Mouse (Mus musculus) small intestine, adult 2 months (tissue): ENCODE measurements at regions not wholly inside any gene's neighbourhood (a gene's known extent, or its start where the extent isn't known, plus 50 kb on each side); places are given as distances from the start of the nearest gene placed in this dataset.

Experiments
- H3K27ac ChIP-seq: fragments of 200-500 bp; 2 replicates; pipeline ENCODE4 v1.5.1; 2012; ENCODE audit warnings: low read depth, low read length, control low read depth, inconsistent platforms; ENCODE audit not compliant: insufficient read depth
- H3K27me3 ChIP-seq: fragments of 200-500 bp; 2 replicates; pipeline ENCODE4 v1.6.1; 2012; ENCODE audit warnings: mild to moderate bottlenecking, moderate library complexity, low read length, inconsistent platforms; ENCODE audit not compliant: control insufficient read depth, insufficient read depth
- H3K36me3 ChIP-seq: fragments of 200-500 bp; 2 replicates; pipeline ENCODE4 v1.6.1; 2012; ENCODE audit warnings: mild to moderate bottlenecking, low read length, control low read depth, inconsistent platforms; ENCODE audit not compliant: control insufficient read depth, insufficient read depth
- H3K4me1 ChIP-seq: fragments of 200-500 bp; 2 replicates; pipeline ENCODE4 v1.6.1; 2012; ENCODE audit warnings: low read length, inconsistent platforms, mixed read lengths; ENCODE audit not compliant: control insufficient read depth, insufficient read depth, insufficient read length
- H3K4me3 ChIP-seq: fragments of 200-500 bp; 2 replicates; pipeline ENCODE4 v1.5.1; 2012; ENCODE audit warnings: low read depth, mild to moderate bottlenecking, control low read depth, inconsistent platforms, low read length, moderate library complexity
- CTCF ChIP-seq: fragments of 200-500 bp; IDR thresholded peaks from 2 replicates; pipeline ENCODE4 v1.5.1; 2012; ENCODE audit warnings: low read depth, mild to moderate bottlenecking, control low read depth, inconsistent platforms, low read length, moderate library complexity, mixed read lengths; ENCODE audit not compliant: insufficient replicate concordance, insufficient read length; ENCODE audit errors: extremely low read depth
- POLR2A ChIP-seq: fragments of 200-500 bp; IDR thresholded peaks from 2 replicates; pipeline ENCODE4 v1.6.1; 2012; ENCODE audit warnings: low read depth, mild to moderate bottlenecking, control low read depth, inconsistent platforms, low read length, moderate library complexity
- WGBS: fragments of 180-500 bp; shearing (Covaris S2); methylation state at CpG from one replicate; pipeline ENCODE4 v1.1.7; 2018; 5-methylcytosine and 5-hydroxymethylcytosine counted together

GRCm38 (mm10) chr2:103876236-103876635, 78.8 kb upstream of the Caprin1 start:
- 76% methylated on average over 2 of the region's 2 CpGs for WGBS
- Histone ChIP-seq H3K4me3 (no peak overlapping the region), H3K36me3 (no peaks in the 10 kb centered on the region), H3K27ac (no peak overlapping the region), H3K4me1 (no peaks in the 10 kb centered on the region), H3K27me3 (no peaks in the 10 kb centered on the region)
- TF ChIP-seq CTCF = no peak
- no peak for TF ChIP-seq POLR2A

- Histone ChIP-seq H3K36me3 (no peaks in the 10 kb centered on the region), H3K4me1 (no peaks in the 10 kb centered on the region), H3K4me3 (no peak overlapping the region), H3K27ac (no peak overlapping the region), H3K27me3 (no peaks in the 10 kb centered on the region)
- 32% methylated on average over 10 of the region's 10 CpGs for WGBS
- no peak for TF ChIP-seq CTCF
- no peak for TF ChIP-seq POLR2A
These were observed 76.6 kb upstream of the Lmo2 start for GRCm38 (mm10) chr2:103881026-103881763.

GRCm38 (mm10) chr2:103884926-103885325, 72.9 kb upstream of the Lmo2 start:
- Histone ChIP-seq H3K27ac (no peak overlapping the region), H3K36me3 (no peaks in the 10 kb centered on the region), H3K4me3 (no peak overlapping the region), H3K4me1 (no peaks in the 10 kb centered on the region), H3K27me3 (no peaks in the 10 kb centered on the region)
- 66% methylated on average over 10 of the region's 10 CpGs for WGBS
- TF ChIP-seq POLR2A (no peak), CTCF (no peak)

- H3K4me1 ChIP-seq = no peaks in the 10 kb centered on the region
- no peak overlapping the region for H3K4me3 ChIP-seq
- 79% methylated on average over 7 of the region's 7 CpGs for WGBS
- H3K27ac ChIP-seq = no peak overlapping the region
- TF ChIP-seq POLR2A = no peak
- TF ChIP-seq CTCF = no peak
- H3K36me3 ChIP-seq = no peaks in the 10 kb centered on the region
- no peaks in the 10 kb centered on the region for H3K27me3 ChIP-seq
These were observed 69.8 kb upstream of the Lmo2 start for GRCm38 (mm10) chr2:103888023-103888422.

GRCm38 (mm10) chr2:103891240-103891767, 66.5 kb upstream of the Lmo2 start:
- Histone ChIP-seq H3K4me3 (no peak overlapping the region), H3K27me3 (no peaks in the 10 kb centered on the region), H3K36me3 (no peaks in the 10 kb centered on the region), H3K27ac (no peak overlapping the region), H3K4me1 (no peaks in the 10 kb centered on the region)
- TF ChIP-seq CTCF = no peak
- no peak for TF ChIP-seq POLR2A
- WGBS = 25% methylated on average over 9 of the region's 9 CpGs

- Histone ChIP-seq H3K36me3 (no peaks in the 10 kb centered on the region), H3K27ac (no peak overlapping the region), H3K27me3 (no peaks in the 10 kb centered on the region), H3K4me3 (no peak overlapping the region), H3K4me1 (no peaks in the 10 kb centered on the region)
- 94% methylated on average over 2 of the region's 2 CpGs for WGBS
- TF ChIP-seq POLR2A (no peak), CTCF (no peak)
These were observed 64.5 kb upstream of the Lmo2 start for GRCm38 (mm10) chr2:103893159-103893740.

- TF ChIP-seq POLR2A = no peak
- no peak for TF ChIP-seq CTCF
- WGBS = 40% methylated on average over 2 of the region's 2 CpGs
- Histone ChIP-seq H3K4me3 (no peak overlapping the region), H3K36me3 (no peaks in the 10 kb centered on the region), H3K27ac (no peak overlapping the region), H3K4me1 (no peaks in the 10 kb centered on the region), H3K27me3 (no peaks in the 10 kb centered on the region)
These were observed 64.0 kb upstream of the Lmo2 start for GRCm38 (mm10) chr2:103893805-103894204.
